Comparison of ENCODE assay signal across 10 mouse cellular contexts in the genomic region with DNA sequence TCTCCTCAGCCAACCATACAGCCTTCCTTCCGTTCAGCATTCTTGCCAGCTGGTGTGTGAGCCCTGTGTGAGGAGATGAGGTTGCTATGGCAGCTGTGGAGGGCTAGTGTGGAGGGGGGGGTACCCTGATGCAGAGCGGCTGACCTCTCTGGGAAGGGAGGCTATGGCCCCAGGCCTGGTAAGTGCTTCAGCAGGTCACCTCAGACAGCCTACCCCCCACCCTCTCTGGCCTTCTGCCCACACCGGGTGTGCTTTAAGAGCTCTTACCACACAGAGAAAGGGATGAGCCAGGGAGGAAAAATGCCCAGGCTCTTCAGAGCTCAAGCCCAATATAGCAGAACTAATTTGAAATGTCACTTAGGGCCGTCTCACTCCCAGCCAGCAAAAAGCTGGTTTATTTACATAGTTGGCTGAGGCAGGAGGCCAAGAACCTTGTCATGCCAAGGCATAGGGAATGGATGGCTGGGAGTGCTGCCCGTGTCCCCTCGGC.
DNase-seq lines count a peak whose midpoint lies in the region; ATAC-seq and TF ChIP-seq lines count a peak whose summit lies in the region.
"Had no signal": no experiment of that assay in that cellular context is flagged by ENCODE, and none has a peak within 500 bp of the region (broad histone marks: within the 10 kb centered on the region; RNA-seq: fewer than 3 reads in every experiment).

No protein-coding gene starts in this region.

- no peak for ATAC-seq in liver, embryonic 12.5 days
- peak; percentile 77 for ATAC-seq in forebrain, embryonic 12.5 days (ENCODE audit: low FRiP score)
- ATAC-seq in kidney, embryonic 15.5 days (replicated peaks; ENCODE audit: low FRiP score), result peak; percentile 49; the same call in 1 of the 2 replicates
- peak; percentile 88 for ATAC-seq in neural tube, embryonic 15.5 days (ENCODE audit: low FRiP score)
- ATAC-seq in CD4-positive, CD25-positive, alpha-beta regulatory T cell, adult 4 months, result no peak

- no peaks in the 10 kb centered on the region for H3K79me2 ChIP-seq in liver, adult 2 months (ENCODE audit: control insufficient read depth, insufficient read depth, low read length)

- no peak overlapping the region for H3K9ac ChIP-seq in liver, adult 2 months (ENCODE audit: low read depth, low read length)
- no peak overlapping the region for H3K9ac ChIP-seq in liver, embryonic 12.5 days
- H3K9ac ChIP-seq in forebrain, embryonic 12.5 days, result no peak overlapping the region
- no peak overlapping the region for H3K9ac ChIP-seq in kidney, embryonic 15.5 days
- no peak overlapping the region for H3K9ac ChIP-seq in neural tube, embryonic 15.5 days (replicated peaks)
- H3K9ac ChIP-seq: limb, embryonic 13.5 days had no signal

- peak; percentile 57 for DNase-seq in liver, adult 2 months (ENCODE audit: extremely low read depth, low read depth, low spot score)
- DNase-seq in testis, postnatal 14 days (ENCODE audit: low spot score), result no peak
- DNase-seq in heart, postnatal 25 days (ENCODE audit: low spot score), result no peak
- DNase-seq: heart, postnatal 10 days had no signal

- intact Hi-C loops in heart, postnatal 25 days (cut with DNase I), result no loop called here

- H3K27ac ChIP-seq in liver, adult 2 months (replicated peaks; ENCODE audit: insufficient read depth, low read depth, low read length), result no peak overlapping the region
- no peak overlapping the region for H3K27ac ChIP-seq in liver, embryonic 12.5 days
- 0 out of 2 replicates have a peak overlapping the region, but pooled peaks have one; percentile 31 for H3K27ac ChIP-seq in forebrain, embryonic 12.5 days
- H3K27ac ChIP-seq in kidney, embryonic 15.5 days, result no peak overlapping the region
- H3K27ac ChIP-seq in neural tube, embryonic 15.5 days (replicated peaks), result no peak overlapping the region
- H3K27ac ChIP-seq: limb, embryonic 13.5 days had no signal

- H3K4me3 ChIP-seq in liver, adult 2 months (ENCODE audit: insufficient read depth, low read depth, low read length), result no peak overlapping the region
- no peak overlapping the region for H3K4me3 ChIP-seq in liver, embryonic 12.5 days
- no peak overlapping the region for H3K4me3 ChIP-seq in forebrain, embryonic 12.5 days (replicated peaks)
- no peak overlapping the region for H3K4me3 ChIP-seq in kidney, embryonic 15.5 days (replicated peaks)
- H3K4me3 ChIP-seq in neural tube, embryonic 15.5 days (replicated peaks), result no peak overlapping the region
- H3K4me3 ChIP-seq: limb, embryonic 13.5 days had no signal

- no peak for TF ChIP-seq CTCF in liver, adult 2 months (IDR thresholded peaks at IDR 0.05; ENCODE audit: low read depth, low read length)

- no peak overlapping the region for H3K4me2 ChIP-seq in liver, embryonic 12.5 days
- no peak overlapping the region for H3K4me2 ChIP-seq in forebrain, embryonic 12.5 days
- no peak overlapping the region for H3K4me2 ChIP-seq in kidney, embryonic 15.5 days
- no peak overlapping the region for H3K4me2 ChIP-seq in neural tube, embryonic 15.5 days
- H3K4me2 ChIP-seq: limb, embryonic 13.5 days had no signal

- WGBS in liver, adult 2 months, result 16% methylated on average over 5 of the region's 6 CpGs
- 66% methylated on average over 6 of the region's 6 CpGs for WGBS in liver, embryonic 12.5 days (ENCODE audit: insufficient replicate concordance)
- 65% methylated on average over 5 of the region's 6 CpGs for WGBS in forebrain, embryonic 12.5 days
- WGBS in kidney, embryonic 15.5 days, result 62% methylated on average over 6 of the region's 6 CpGs
- WGBS in neural tube, embryonic 15.5 days, result 35% methylated on average over 6 of the region's 6 CpGs

- H3K27me3 ChIP-seq in liver, adult 2 months (ENCODE audit: control insufficient read depth, insufficient read depth, low read length), result no peaks in the 10 kb centered on the region
- peaks cover 29% of the 10 kb centered on the region for H3K27me3 ChIP-seq in liver, embryonic 12.5 days (replicated peaks)
- H3K27me3 ChIP-seq in forebrain, embryonic 12.5 days, result peaks cover 52% of the 10 kb centered on the region
- peaks cover 59% of the 10 kb centered on the region for H3K27me3 ChIP-seq in kidney, embryonic 15.5 days
- H3K27me3 ChIP-seq in neural tube, embryonic 15.5 days (replicated peaks), result peaks cover 29% of the 10 kb centered on the region

- no peaks in the 10 kb centered on the region for H3K36me3 ChIP-seq in liver, adult 2 months (ENCODE audit: control insufficient read depth, insufficient read depth, low read length)
- H3K36me3 ChIP-seq in liver, embryonic 12.5 days, result no peaks in the 10 kb centered on the region
- H3K36me3 ChIP-seq in forebrain, embryonic 12.5 days (replicated peaks), result no peaks in the 10 kb centered on the region
- no peaks in the 10 kb centered on the region for H3K36me3 ChIP-seq in kidney, embryonic 15.5 days
- no peaks in the 10 kb centered on the region for H3K36me3 ChIP-seq in neural tube, embryonic 15.5 days
- H3K36me3 ChIP-seq: limb, embryonic 13.5 days had no signal

- peaks cover 10% of the 10 kb centered on the region for H3K4me1 ChIP-seq in liver, adult 2 months (ENCODE audit: control insufficient read depth, insufficient read depth, low read length)
- no peaks in the 10 kb centered on the region for H3K4me1 ChIP-seq in liver, embryonic 12.5 days
- peaks cover 8% of the 10 kb centered on the region for H3K4me1 ChIP-seq in forebrain, embryonic 12.5 days
- peaks cover 5% of the 10 kb centered on the region; the same call in 1 of the 2 replicates for H3K4me1 ChIP-seq in kidney, embryonic 15.5 days
- H3K4me1 ChIP-seq in neural tube, embryonic 15.5 days, result peaks cover 5% of the 10 kb centered on the region; the same call in 1 of the 2 replicates
- H3K4me1 ChIP-seq: limb, embryonic 13.5 days had no signal

- no peak for TF ChIP-seq POLR2A in liver, adult 2 months (IDR thresholded peaks at IDR 0.05; ENCODE audit: extremely low read depth, insufficient read depth, low read length)

- no peaks in the 10 kb centered on the region for H3K9me3 ChIP-seq in liver, embryonic 12.5 days (replicated peaks)
- H3K9me3 ChIP-seq in forebrain, embryonic 12.5 days, result no peaks in the 10 kb centered on the region
- H3K9me3 ChIP-seq in kidney, embryonic 15.5 days (replicated peaks), result no peaks in the 10 kb centered on the region
- H3K9me3 ChIP-seq in neural tube, embryonic 15.5 days (replicated peaks), result no peaks in the 10 kb centered on the region
- H3K9me3 ChIP-seq: limb, embryonic 13.5 days had no signal

Comparison
In these comparisons a context has a peak if more than half of its experiments do, and no peak if none do; other contexts are left out.
1. ATAC-seq: peak in forebrain, embryonic 12.5 days (single experiment), kidney, embryonic 15.5 days (single experiment) and neural tube, embryonic 15.5 days (single experiment); none in liver, embryonic 12.5 days (single experiment) and CD4-positive, CD25-positive, alpha-beta regulatory T cell, adult 4 months (single experiment).